Mouse (Mus musculus) liver, embryonic 16.5 days (tissue): ENCODE data around the gene Nppc. TPM values are rescaled to one million over a fixed set of nuclear protein-coding genes. Genes with fewer than 3 reads are reported as not detected.
A peak's percentile ranks its signal among the peaks of the same experiment; 100 is the strongest.

Source experiments
- ATAC-seq: fragments of 200-750 bp; cut with Nextera tagmentation; 2 replicates; pipeline ENCODE4 v1.8.0; 2017; ENCODE audit warnings: low read depth, mild to moderate bottlenecking, moderate number of reproducible peaks, moderate library complexity
- H3K27ac ChIP-seq: fragments of 300-500 bp; sonication (generic); 2 replicates; pipeline ENCODE4 v1.5.1; 2014; ENCODE audit warnings: mild to moderate bottlenecking, low read length
- H3K27me3 ChIP-seq: fragments of 300-500 bp; sonication (generic); 2 replicates; pipeline ENCODE4 v1.6.1; 2014; ENCODE audit warnings: low read depth, low read length, mixed read lengths; ENCODE audit not compliant: control insufficient read depth, insufficient read depth
- H3K36me3 ChIP-seq: fragments of 300-500 bp; sonication (generic); 2 replicates; pipeline ENCODE4 v1.6.1; 2014; ENCODE audit warnings: mild to moderate bottlenecking; ENCODE audit not compliant: control insufficient read depth, insufficient read depth
- H3K4me1 ChIP-seq: fragments of 300-500 bp; sonication (generic); 2 replicates; pipeline ENCODE4 v1.6.1; 2014; ENCODE audit warnings: low read depth, low read length, mixed read lengths; ENCODE audit not compliant: control insufficient read depth
- H3K4me2 ChIP-seq: fragments of 300-500 bp; sonication (generic); 2 replicates; pipeline ENCODE4 v1.6.1; 2014; ENCODE audit warnings: low read depth, low read length, mixed read lengths
- H3K4me3 ChIP-seq: fragments of 300-500 bp; sonication (generic); 2 replicates; pipeline ENCODE4 v1.5.1; 2014; ENCODE audit warnings: low read depth, mild to moderate bottlenecking, low read length
- H3K9ac ChIP-seq: fragments of 300-500 bp; sonication (generic); 2 replicates; pipeline ENCODE4 v1.6.1; 2014; ENCODE audit warnings: low read depth, low read length
- H3K9me3 ChIP-seq: fragments of 300-500 bp; sonication (generic); replicated peaks from 2 replicates; pipeline ENCODE4 v1.6.1; 2016; ENCODE audit warnings: low read length; ENCODE audit not compliant: control insufficient read depth
- WGBS: fragments of 180-500 bp; shearing (Covaris S2); extraction: QIAGEN DNeasy Blood & Tissue Kit; methylation state at CpG from one replicate; pipeline ENCODE4 v1.1.7; 2014; ENCODE audit not compliant: insufficient replicate concordance; 5-methylcytosine and 5-hydroxymethylcytosine counted together
- polyA plus RNA-seq: library from polyadenylated mRNA; unstranded; fragments of >200 nt; fragmentation: Nextera tagmentation; extraction: Ambion mirVana; gene quantifications from 2 replicates; pipeline ENCODE4 v1.2.1, GENCODE M21; 2015

The Nppc gene
- polyA plus RNA-seq, 1 experiment from 2014 or later, result not detected

DNA sequence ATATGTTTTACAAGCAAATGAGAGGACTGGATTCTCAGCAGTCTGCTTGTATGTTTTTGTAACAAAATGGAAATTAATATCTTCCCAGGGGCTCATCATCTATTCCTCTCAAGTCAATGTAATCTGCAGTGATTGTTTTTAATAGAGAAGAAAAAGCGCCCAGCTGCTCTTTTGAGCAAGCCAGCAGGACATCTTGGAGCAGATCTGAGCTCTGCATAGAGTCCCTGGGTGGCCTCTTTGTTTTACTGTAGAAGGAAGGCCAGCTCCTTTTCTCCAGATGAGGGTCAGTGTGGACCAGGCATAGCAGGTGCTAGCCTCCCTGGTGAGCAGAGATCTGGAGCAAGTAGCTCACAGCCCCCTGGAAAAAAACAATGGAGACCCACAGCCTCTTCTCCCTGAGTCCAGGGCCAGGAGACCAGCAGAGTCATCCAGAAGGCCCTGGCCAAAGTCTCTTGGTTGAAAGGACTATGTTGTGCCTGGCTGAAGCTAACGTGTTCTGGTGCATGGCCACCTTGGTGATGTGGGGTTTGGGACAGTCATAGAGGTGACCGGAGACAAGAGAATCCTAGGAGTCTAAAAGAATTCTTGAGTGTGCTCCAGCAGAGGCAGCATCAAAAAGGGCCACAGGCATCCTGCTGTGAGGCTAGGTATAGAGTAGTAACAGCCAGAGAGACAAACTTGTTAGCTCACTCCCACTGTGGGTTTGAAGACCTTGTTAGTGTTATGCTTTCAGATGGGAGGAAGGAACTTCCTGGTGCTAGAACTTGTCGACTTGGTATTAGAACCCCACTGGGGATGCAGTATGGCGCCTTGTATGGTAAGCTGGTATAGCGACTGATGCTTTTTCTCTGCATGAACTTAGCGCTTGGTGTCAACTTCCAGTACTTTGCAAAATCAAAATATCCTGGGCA, 36.3 kb downstream of the Nppc start:
- no peak for ATAC-seq
- H3K4me2 ChIP-seq, result no peak overlapping the region
- peak overlapping the region; percentile 3; the same call in 1 of the 2 replicates for H3K27ac ChIP-seq
- no peak overlapping the region for H3K4me3 ChIP-seq
- no peaks in the 10 kb centered on the region for H3K9me3 ChIP-seq
- H3K4me1 ChIP-seq, result peaks cover 2% of the 10 kb centered on the region; the same call in 1 of the 2 replicates
- H3K9ac ChIP-seq, result no peak overlapping the region
- H3K36me3 ChIP-seq, result no peaks in the 10 kb centered on the region
- no peaks in the 10 kb centered on the region for H3K27me3 ChIP-seq
- WGBS, result 59% methylated on average over 7 of the region's 7 CpGs

DNA sequence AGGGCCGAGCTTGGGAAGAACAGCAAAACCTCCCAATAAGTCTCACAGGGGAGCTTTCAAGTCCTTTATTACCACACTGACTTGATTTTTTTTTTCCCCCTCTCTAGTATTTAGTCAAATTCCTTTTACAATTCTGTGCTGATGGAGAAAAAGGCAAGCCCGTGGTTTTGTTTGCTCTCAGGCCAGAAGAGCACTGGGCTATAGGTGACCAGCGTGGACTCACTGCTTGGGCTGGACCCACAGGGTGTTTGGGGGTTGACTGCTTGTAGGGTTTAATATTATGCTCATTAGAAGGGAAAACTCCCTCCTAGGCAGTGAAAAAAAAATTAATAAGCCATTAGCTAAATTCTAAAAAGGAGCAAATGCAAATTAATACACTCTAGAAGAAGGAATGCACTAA, 36.9 kb downstream of the Nppc start:
- peaks cover 2% of the 10 kb centered on the region; the same call in 1 of the 2 replicates for H3K4me1 ChIP-seq
- ATAC-seq, result peak; percentile 85

DNA sequence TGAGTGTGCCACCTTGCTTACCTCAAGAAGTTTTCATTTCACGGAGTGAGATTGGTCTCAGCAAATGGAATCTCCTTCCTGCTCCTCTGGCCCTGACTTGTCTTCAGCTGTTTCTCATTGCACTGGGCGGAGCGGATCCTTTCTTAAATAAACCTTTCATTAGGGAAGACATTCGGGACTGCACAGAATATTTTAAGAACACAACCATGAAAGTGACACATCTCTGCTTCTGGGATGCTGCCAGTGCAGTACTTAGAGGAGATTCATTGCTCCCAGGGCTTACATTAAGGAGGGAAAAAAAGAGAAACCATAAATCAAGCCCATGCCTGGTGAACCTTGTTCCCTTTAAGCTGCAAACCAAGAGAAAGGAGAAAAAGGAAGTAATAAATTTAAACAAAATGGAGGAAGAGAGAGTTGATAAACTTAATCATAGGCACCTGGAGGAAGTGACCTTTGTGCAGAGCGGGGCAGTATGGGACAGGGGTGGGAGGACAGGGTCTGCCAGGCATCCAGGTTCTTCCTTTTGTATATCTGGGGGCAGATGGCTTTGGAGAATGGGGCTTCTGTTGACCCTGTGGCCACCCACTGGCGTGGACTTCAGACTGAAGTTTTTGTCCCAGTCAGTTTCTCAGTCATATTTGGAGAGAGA, 37.5 kb downstream of the Nppc start:
- 45% methylated on average over 6 of the region's 6 CpGs for WGBS
- Histone ChIP-seq H3K27me3 (no peaks in the 10 kb centered on the region), H3K27ac (peak overlapping the region; percentile 75), H3K9me3 (no peaks in the 10 kb centered on the region), H3K9ac (no peak overlapping the region), H3K4me3 (no peak overlapping the region), H3K36me3 (no peaks in the 10 kb centered on the region), H3K4me2 (peak overlapping the region; percentile 4; the same call in 1 of the 2 replicates), H3K4me1 (peaks cover 2% of the 10 kb centered on the region; the same call in 1 of the 2 replicates)
- peak; percentile 70 for ATAC-seq

More for the DNA sequence above, 36.9 kb downstream of the Nppc start:
- no peaks in the 10 kb centered on the region for H3K36me3 ChIP-seq
- no peak overlapping the region for H3K4me3 ChIP-seq
- no peak overlapping the region for H3K9ac ChIP-seq
- H3K27ac ChIP-seq, result peak overlapping the region; percentile 75
- 41% methylated on average over 3 of the region's 3 CpGs for WGBS
- peak overlapping the region; percentile 4; the same call in 1 of the 2 replicates for H3K4me2 ChIP-seq
- H3K27me3 ChIP-seq, result no peaks in the 10 kb centered on the region
- no peaks in the 10 kb centered on the region for H3K9me3 ChIP-seq

DNA sequence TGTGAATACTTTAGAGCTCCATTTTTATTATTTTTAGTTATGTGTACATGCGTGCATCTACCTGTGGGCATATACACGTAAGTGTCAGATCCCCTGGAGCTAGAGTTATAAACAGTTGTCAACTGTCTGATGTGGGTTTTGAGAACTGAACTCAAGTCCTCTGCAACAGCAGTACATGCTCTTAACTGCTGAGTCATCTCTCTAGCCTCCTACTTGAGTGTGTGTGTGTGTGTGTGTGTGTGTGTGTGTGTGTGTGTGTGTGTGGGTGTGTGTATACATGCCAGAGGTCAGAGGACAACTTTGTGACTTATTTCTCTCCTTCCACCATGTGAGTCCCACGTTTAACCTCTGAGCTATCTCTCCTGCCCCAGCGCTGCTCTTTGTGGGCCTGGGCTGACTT, 39.8 kb downstream of the Nppc start:
- Histone ChIP-seq H3K4me2 (no peak overlapping the region), H3K4me1 (peaks cover 2% of the 10 kb centered on the region; the same call in 1 of the 2 replicates), H3K9me3 (no peaks in the 10 kb centered on the region), H3K27me3 (no peaks in the 10 kb centered on the region), H3K27ac (no peak overlapping the region), H3K4me3 (no peak overlapping the region), H3K9ac (no peak overlapping the region), H3K36me3 (no peaks in the 10 kb centered on the region)
- peak; percentile 33 for ATAC-seq
- WGBS, result 49% methylated on average over 4 of the region's 4 CpGs

DNA sequence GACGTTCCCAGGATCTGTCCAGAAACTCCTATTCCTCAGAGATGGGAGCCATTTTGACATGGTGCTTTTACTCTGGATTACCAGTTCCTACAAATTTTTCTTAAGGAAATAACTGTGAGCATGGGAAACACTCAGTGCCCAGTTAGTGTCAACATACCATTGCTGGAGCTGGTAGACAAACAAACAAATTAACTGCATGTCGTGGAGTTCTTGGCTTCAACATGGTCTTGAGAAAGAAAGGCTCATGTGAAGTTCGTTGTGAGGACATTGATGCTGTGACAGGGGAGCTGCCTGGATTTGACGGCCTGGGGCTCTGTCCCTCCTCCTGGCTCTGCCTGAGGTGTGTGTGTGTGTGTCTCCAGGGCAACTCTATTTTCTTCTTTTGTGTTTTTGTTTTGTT, 40.4 kb downstream of the Nppc start:
- H3K9me3 ChIP-seq, result no peaks in the 10 kb centered on the region
- no peak overlapping the region for H3K4me3 ChIP-seq
- H3K27ac ChIP-seq, result no peak overlapping the region
- WGBS, result 51% methylated on average over 4 of the region's 4 CpGs
- ATAC-seq, result no peak
- H3K9ac ChIP-seq, result no peak overlapping the region
- H3K4me1 ChIP-seq, result peaks cover 2% of the 10 kb centered on the region; the same call in 1 of the 2 replicates
- H3K27me3 ChIP-seq, result no peaks in the 10 kb centered on the region
- H3K36me3 ChIP-seq, result no peaks in the 10 kb centered on the region
- H3K4me2 ChIP-seq, result no peak overlapping the region

DNA sequence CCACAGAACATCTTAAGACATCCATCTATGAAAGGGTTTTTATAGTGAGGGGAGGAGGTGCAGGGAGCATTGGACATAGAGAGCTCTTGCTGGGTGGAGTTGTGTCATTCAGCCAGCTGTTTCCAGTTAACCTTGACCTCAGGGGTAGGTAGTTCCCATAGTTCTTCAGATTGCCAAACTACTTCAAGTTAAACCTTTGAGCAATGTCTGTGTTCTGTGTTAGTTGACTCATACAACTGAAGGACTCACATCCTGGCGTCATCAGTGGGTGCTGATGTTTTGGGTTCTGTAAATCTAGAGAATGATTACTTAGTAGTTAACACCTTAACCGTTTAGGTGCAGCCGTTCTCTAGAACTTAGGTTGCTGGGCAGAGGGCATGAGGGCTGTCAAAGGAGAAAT, 42.1 kb downstream of the Nppc start:
- H3K9me3 ChIP-seq, result no peaks in the 10 kb centered on the region
- 59% methylated on average over 3 of the region's 3 CpGs for WGBS
- ATAC-seq, result no peak
- no peak overlapping the region for H3K4me2 ChIP-seq
- no peaks in the 10 kb centered on the region for H3K4me1 ChIP-seq
- H3K27ac ChIP-seq, result no peak overlapping the region
- H3K27me3 ChIP-seq, result no peaks in the 10 kb centered on the region
- H3K4me3 ChIP-seq, result no peak overlapping the region
- H3K36me3 ChIP-seq, result no peaks in the 10 kb centered on the region
- no peak overlapping the region for H3K9ac ChIP-seq

DNA sequence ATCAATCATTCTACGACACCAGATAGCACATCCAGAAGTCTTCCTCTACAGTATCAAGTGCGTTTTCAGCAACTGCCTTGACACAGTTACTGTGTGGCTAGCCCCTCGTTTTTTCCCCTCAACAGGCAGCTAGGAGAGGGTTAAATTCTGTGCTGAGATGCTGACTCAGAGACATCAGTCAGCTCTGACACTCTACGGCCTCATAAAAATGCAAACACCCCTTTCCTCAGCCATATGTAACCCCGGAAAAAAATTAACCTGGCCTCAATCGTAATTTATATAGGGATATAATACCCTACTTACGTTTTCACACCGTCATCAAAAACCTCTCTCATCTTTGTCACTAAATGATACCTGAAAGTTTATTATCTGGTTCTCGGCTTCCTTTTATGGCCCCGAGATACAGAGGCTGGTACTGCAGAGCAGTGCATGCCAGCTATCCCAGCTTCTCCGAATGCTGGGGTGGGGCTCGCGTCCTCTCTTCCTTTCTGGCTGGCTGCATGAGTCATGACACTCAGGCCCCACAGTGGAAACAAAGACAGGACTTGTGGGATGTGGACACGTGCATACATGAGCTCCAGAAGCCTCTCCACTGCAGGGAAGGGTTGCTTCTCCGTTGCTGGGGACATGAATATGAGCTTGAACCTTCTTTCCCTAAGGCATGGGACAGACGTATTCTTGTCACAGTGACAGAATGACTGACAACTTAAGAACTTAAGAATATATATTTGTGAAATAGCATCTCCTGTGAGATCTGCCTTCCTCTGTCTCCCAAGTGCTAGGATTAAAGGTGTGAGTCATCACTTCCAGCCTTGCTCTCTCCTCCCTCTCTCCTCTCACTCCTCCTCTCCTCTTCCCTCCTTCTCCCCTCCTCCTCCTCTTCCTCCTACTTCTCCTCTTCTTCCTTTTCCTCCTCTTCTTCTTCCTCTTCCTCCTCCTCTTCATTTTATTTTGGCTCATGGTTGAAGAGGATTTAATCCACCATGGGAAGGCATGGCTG, 47.1 kb downstream of the Nppc start:
- Histone ChIP-seq H3K4me2 (no peak overlapping the region), H3K27ac (no peak overlapping the region), H3K9me3 (no peaks in the 10 kb centered on the region), H3K4me1 (no peaks in the 10 kb centered on the region), H3K36me3 (no peaks in the 10 kb centered on the region), H3K4me3 (no peak overlapping the region), H3K27me3 (no peaks in the 10 kb centered on the region), H3K9ac (no peak overlapping the region)
- WGBS, result 32% methylated on average over 16 of the region's 16 CpGs
- no peak for ATAC-seq

DNA sequence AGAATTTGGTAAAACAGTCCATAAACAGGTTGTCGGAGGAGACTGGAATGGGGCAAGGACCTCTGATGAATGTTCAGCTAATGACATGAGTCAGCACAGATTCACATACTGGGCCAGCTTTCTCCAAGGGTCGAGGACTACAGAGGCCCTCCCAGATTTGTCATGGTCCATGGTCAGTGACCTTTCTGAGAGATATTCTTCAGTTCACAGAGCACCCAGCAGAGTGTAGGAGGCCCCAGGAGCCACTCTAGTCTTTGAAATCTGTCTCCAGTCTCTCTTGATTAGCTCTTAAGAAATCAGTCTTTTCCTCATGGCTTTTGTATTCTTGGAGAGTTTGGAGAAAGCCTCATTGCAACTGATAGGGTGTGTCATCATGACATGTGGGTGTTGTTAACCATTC, 48.1 kb downstream of the Nppc start:
- no peak overlapping the region for H3K4me3 ChIP-seq
- ATAC-seq, result no peak
- 60% methylated on average over 2 of the region's 2 CpGs for WGBS
- no peaks in the 10 kb centered on the region for H3K36me3 ChIP-seq
- H3K27ac ChIP-seq, result no peak overlapping the region
- no peaks in the 10 kb centered on the region for H3K9me3 ChIP-seq
- H3K9ac ChIP-seq, result no peak overlapping the region
- no peaks in the 10 kb centered on the region for H3K27me3 ChIP-seq
- H3K4me1 ChIP-seq, result no peaks in the 10 kb centered on the region
- H3K4me2 ChIP-seq, result no peak overlapping the region
